Mouse (Mus musculus) liver, postnatal 0 days (tissue): ENCODE data around the gene Ankdd1b.

Experiments used
- CTCF ChIP-seq: sonication (generic); IDR thresholded peaks from 2 replicates; pipeline ENCODE4 v1.5.1; 2016; ENCODE audit warnings: antibody characterized with exemption, low read depth
- EP300 ChIP-seq: IDR thresholded peaks from 2 replicates; pipeline ENCODE4 v1.6.1; 2016; ENCODE audit warnings: antibody characterized with exemption, low read depth, mild to moderate bottlenecking

- TF ChIP-seq CTCF (no peak), EP300 (no peak)
Measured at GRCm38 (mm10) chr13:96432376-96432811, 38.6 kb downstream of the Ankdd1b start.
